Mouse (Mus musculus) G1E (cell line): ENCODE data around the gene Coro1a. TPM values are rescaled to one million over a fixed set of nuclear protein-coding genes. Genes with fewer than 3 reads are reported as not detected.

Experiments used
- ATAC-seq: 2 replicates; pipeline ENCODE4 v1.8.0; 2016; ENCODE audit warnings: mild to moderate bottlenecking; ENCODE audit not compliant: insufficient number of reproducible peaks, poor library complexity, low FRiP score, severe bottlenecking; ENCODE audit errors: extremely low read depth
- DNase-seq: peaks from one replicate; pipeline ENCODE4 v3.0.0; 2012; ENCODE audit warnings: low spot score
- H3K27me3 ChIP-seq: 2 replicates; pipeline ENCODE4 v1.6.1; 2012; ENCODE audit warnings: mild to moderate bottlenecking, low read length, inconsistent platforms; ENCODE audit not compliant: insufficient read depth
- H3K36me3 ChIP-seq: replicated peaks from 2 replicates; pipeline ENCODE3; 2012; ENCODE audit warnings: mild to moderate bottlenecking, inconsistent platforms
- H3K4me1 ChIP-seq: 2 replicates; pipeline ENCODE4 v1.6.1; 2012; ENCODE audit warnings: low read depth, low read length, inconsistent platforms, mixed read lengths; ENCODE audit not compliant: insufficient read depth
- H3K4me3 ChIP-seq: 2 replicates; pipeline ENCODE4 v1.5.1; 2012; ENCODE audit warnings: low read depth, mild to moderate bottlenecking, inconsistent platforms, low read length, moderate library complexity, mixed read lengths
- H3K9me3 ChIP-seq: replicated peaks from 2 replicates; pipeline ENCODE4 v1.6.1; 2012; ENCODE audit warnings: inconsistent platforms
- CTCF ChIP-seq: IDR thresholded peaks from 2 replicates; pipeline ENCODE4 v1.5.1; 2012; ENCODE audit warnings: low read depth, low read length, inconsistent platforms, mixed read lengths
- GATA1 ChIP-seq: IDR thresholded peaks from 2 replicates; pipeline ENCODE4 v1.6.1; 2012; ENCODE audit warnings: borderline replicate concordance, low read length, inconsistent platforms, mixed read lengths
- GATA2 ChIP-seq: IDR thresholded peaks from 2 replicates; pipeline ENCODE4 v1.6.1; 2012; ENCODE audit warnings: low read depth, low read length, inconsistent platforms, borderline replicate concordance
- POLR2AphosphoS5 ChIP-seq: IDR thresholded peaks from 2 replicates; pipeline ENCODE4 v1.6.1; 2012; ENCODE audit warnings: low read depth, low read length, inconsistent platforms; ENCODE audit not compliant: insufficient replicate concordance
- TAL1 ChIP-seq: conservative IDR thresholded peaks from 2 replicates; pipeline ENCODE4 v1.6.1; 2012; ENCODE audit warnings: low read depth, low read length, inconsistent platforms, mixed read lengths
- polyA plus RNA-seq: library from polyadenylated mRNA; stranded (reverse); fragments of >175 nt; gene quantifications from 2 replicates; pipeline ENCODE4 v1.2.3, GENCODE M21; 2012
- total RNA-seq, 2 experiments: library from RNA; stranded (forward) in 1 of 2; stranded (reverse) in 1 of 2; fragments of 200-1000 nt in 1 of 2; fragments of >200 nt in 1 of 2; fragmentation: Nextera tagmentation in 1 of 2; gene quantifications; 2 replicates each; pipeline ENCODE4 v1.2.3; 2014 to 2017

The Coro1a gene
- total and polyA plus RNA-seq, 3 experiments = 36.0 to 186 (median 162) TPM

GRCm38 (mm10) chr7:126678545-126679341 lies 28.8 kb downstream of the Coro1a start:
- no peak for DNase-seq
- ATAC-seq = no peak
- Histone ChIP-seq H3K4me3 (no peak overlapping the region), H3K36me3 (peaks cover 80% of the 10 kb centered on the region), H3K4me1 (peaks cover 6% of the 10 kb centered on the region; the same call in 1 of the 2 replicates), H3K9me3 (no peaks in the 10 kb centered on the region), H3K27me3 (no peaks in the 10 kb centered on the region)
- TF ChIP-seq POLR2AphosphoS5 (no peak), CTCF (no peak), GATA1 (no peak), GATA2 (no peak)

- no peak for DNase-seq
- H3K4me1 ChIP-seq = peaks cover 6% of the 10 kb centered on the region; the same call in 1 of the 2 replicates
- no peak for ATAC-seq
- H3K4me3 ChIP-seq = no peak overlapping the region
- H3K36me3 ChIP-seq = peaks cover 83% of the 10 kb centered on the region
- no peaks in the 10 kb centered on the region for H3K9me3 ChIP-seq
- no peaks in the 10 kb centered on the region for H3K27me3 ChIP-seq
- TF ChIP-seq CTCF (no peak), TAL1 (no peak), GATA1 (no peak), POLR2AphosphoS5 (no peak), GATA2 (no peak)
These were observed 30.9 kb downstream of the Coro1a start for GRCm38 (mm10) chr7:126676631-126677220.

- peaks cover 6% of the 10 kb centered on the region; the same call in 1 of the 2 replicates for H3K4me1 ChIP-seq
- H3K36me3 ChIP-seq = peaks cover 88% of the 10 kb centered on the region
- ATAC-seq (no peak), DNase-seq (no peak)
- H3K4me3 ChIP-seq = no peak within 1 kb of the TSS
- TF ChIP-seq CTCF (no peak), GATA1 (no peak), TAL1 (no peak), GATA2 (no peak), POLR2AphosphoS5 (no peak)
- no peaks in the 10 kb centered on the region for H3K27me3 ChIP-seq
- no peaks in the 10 kb centered on the region for H3K9me3 ChIP-seq
These were observed 31.4 kb downstream of the Coro1a start, which contains the start of gene Sult1a1 for GRCm38 (mm10) chr7:126676207-126676606. Sult1a1 (minus strand) TSS chr7:126676432.

- peaks cover 90% of the 10 kb centered on the region for H3K36me3 ChIP-seq
- ATAC-seq = no peak
- TF ChIP-seq TAL1 (no peak), GATA2 (no peak), POLR2AphosphoS5 (no peak), GATA1 (no peak), CTCF (no peak)
These were observed 32.5 kb downstream of the Coro1a start for GRCm38 (mm10) chr7:126675104-126675503.

GRCm38 (mm10) chr7:126672111-126672510 lies 35.5 kb downstream of the Coro1a start:
- TF ChIP-seq GATA2 = no peak
- no peak for TF ChIP-seq TAL1
- TF ChIP-seq CTCF = no peak
- no peak for TF ChIP-seq GATA1
- no peak for TF ChIP-seq POLR2AphosphoS5
- no peak for ATAC-seq

More at GRCm38 (mm10) chr7:126675104-126675503, 32.5 kb downstream of the Coro1a start:
- DNase-seq = no peak
- H3K4me1 ChIP-seq = peaks cover 6% of the 10 kb centered on the region; the same call in 1 of the 2 replicates
- H3K27me3 ChIP-seq = no peaks in the 10 kb centered on the region
- H3K4me3 ChIP-seq = no peak overlapping the region
- H3K9me3 ChIP-seq = no peaks in the 10 kb centered on the region

GRCm38 (mm10) chr7:126670152-126670551 lies 37.4 kb downstream of the Coro1a start:
- Histone ChIP-seq H3K27me3 (no peaks in the 10 kb centered on the region), H3K36me3 (peaks cover 92% of the 10 kb centered on the region), H3K9me3 (no peaks in the 10 kb centered on the region), H3K4me3 (no peak overlapping the region), H3K4me1 (peaks cover 5% of the 10 kb centered on the region; the same call in 1 of the 2 replicates)
- DNase-seq (no peak), ATAC-seq (no peak)
- no peak for TF ChIP-seq GATA1
- TF ChIP-seq GATA2 = no peak
- no peak for TF ChIP-seq POLR2AphosphoS5
- TF ChIP-seq TAL1 = no peak
- no peak for TF ChIP-seq CTCF

More at GRCm38 (mm10) chr7:126672111-126672510, 35.5 kb downstream of the Coro1a start:
- Histone ChIP-seq H3K36me3 (peaks cover 94% of the 10 kb centered on the region), H3K9me3 (no peaks in the 10 kb centered on the region), H3K27me3 (no peaks in the 10 kb centered on the region), H3K4me3 (no peak overlapping the region), H3K4me1 (peaks cover 9% of the 10 kb centered on the region; the same call in 1 of the 2 replicates)
- no peak for DNase-seq
